Mouse (Mus musculus) duodenum, adult 2 months (tissue): ENCODE data around the gene Mybpc3. TPM values are rescaled to one million over a fixed set of nuclear protein-coding genes. Genes with fewer than 3 reads are reported as not detected.

Source experiments
- polyA plus RNA-seq: library from polyadenylated mRNA; depleted of rRNA; stranded (reverse); fragments of >200 nt; gene quantifications from 2 replicates; pipeline ENCODE4 v1.2.3, GENCODE M21; 2012; ENCODE audit warnings: low replicate concordance; rRNA removed

The Mybpc3 gene
- polyA plus RNA-seq, result not detected in 2 replicates

DNA sequence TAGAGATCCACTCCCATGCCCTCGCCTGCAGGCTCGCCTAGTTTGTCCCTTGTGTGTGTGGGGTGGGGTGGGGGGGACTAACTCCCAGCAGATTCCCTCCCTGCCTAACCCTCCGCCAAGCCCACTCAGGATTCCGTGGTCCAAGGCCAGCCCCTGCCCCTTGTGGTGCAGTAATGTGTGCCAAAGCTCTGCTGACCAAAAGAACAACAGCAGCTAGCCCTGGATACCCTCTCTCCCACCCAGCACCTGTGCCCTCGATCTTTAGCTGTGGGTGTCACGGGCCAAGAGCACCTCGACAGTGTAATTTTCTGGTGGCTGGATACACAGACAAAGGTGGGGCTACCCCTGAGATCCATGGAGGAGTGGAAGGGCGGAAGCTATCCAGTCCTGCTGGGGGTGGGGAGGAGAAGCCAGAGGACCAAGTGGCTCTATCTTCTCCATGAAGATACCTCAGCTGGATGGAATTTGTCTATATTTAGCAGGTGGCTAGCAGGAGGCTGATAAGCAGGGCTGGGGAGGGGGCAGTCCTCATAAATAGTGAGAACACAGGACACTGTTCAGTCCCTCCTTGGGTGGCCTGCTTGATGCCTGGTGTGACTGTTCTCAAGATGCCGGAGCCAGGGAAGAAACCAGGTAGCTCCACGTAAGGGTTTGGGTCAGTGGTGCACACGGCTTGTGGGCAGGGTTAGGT is at the start of gene Mybpc3:
Gene Mybpc3 (plus strand): TSS at position 560 of the 691 bp plus-strand sequence.

DNA sequence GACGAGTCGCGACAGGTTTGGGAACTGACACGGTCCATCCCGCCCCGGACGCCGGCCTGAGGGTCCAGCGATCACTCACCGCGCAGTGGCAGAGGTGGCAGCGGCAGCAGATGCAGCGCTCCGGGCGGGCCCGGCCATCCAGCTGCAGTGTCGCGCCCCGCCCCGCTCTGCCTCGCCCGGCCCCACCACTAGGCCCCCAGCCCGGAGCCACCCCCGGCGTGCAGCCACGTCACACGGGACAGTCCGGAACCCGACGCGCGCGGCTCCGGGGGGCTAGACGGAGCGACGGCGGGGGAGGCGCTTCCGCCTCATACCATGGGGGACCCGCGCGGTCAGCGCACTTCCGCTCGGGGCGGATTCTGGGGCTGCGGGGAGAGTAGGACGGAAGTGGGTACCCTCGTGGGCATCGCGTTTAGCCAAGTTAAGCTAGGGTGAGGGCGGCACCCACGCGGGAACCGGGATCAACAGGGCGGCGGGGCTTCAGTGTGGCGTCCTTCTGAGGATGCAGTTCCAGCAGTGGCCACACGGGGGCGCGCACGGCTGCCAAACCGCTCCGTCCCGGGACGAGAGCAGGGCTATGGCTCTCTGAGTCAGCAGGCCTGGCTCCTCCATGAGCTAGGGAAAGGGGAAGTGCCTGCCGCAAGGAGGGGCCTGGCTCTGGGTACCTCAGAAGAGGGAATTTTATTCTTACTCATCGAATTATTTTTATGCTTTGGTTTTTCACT is 47.7 kb upstream of the Mybpc3 start, which contains the start of gene Slc39a13:
Gene Slc39a13 (minus strand): TSS at position 342 of the 725 bp plus-strand sequence.

DNA sequence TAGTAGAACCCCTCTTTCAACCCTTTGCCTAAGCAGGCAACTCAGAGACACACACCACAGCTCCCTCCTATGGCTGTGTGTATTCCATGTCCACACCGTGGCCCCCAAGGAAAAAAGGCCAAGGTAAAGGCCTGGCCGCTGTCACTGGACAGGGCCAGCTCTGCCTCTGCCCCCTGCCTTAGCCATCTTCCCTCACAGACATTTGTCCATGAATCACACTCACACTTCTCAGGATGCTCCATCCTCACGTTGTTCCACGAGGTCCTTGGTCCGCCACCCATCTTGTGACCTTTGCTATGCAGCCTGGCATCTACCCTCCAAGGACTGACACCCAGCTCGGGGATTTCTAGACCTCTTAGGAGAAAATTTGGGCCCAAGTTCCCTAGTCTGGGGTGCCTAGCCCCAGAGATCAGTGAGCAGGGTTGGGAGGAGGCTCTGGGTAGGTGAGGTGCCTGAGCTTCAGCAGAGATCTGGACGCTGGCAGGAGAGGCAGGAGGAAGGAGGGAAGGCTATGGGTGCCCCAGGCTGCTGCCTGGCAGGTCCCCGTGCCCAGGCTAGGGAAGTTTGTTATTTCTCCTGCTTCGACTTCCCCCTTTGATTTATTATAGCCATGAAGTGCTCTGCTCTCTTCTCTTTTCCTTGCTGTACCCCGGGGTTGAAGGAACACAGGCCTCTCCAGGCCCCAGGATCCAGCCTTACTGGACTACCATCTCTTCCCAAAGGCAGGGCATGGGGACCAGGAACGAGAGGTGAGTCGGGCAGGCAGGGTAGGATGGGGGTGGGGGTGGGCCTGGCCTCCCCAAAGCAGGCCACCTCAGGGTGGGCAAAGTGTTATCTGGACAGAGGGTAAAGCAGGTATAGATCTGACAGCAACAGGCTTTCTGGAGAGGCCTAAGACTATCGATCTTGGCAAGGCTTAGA is 35.9 kb upstream of the Mybpc3 start, which contains the start of gene Spi1:
Gene Spi1 (plus strand): TSS at position 616 of the 921 bp plus-strand sequence.

DNA sequence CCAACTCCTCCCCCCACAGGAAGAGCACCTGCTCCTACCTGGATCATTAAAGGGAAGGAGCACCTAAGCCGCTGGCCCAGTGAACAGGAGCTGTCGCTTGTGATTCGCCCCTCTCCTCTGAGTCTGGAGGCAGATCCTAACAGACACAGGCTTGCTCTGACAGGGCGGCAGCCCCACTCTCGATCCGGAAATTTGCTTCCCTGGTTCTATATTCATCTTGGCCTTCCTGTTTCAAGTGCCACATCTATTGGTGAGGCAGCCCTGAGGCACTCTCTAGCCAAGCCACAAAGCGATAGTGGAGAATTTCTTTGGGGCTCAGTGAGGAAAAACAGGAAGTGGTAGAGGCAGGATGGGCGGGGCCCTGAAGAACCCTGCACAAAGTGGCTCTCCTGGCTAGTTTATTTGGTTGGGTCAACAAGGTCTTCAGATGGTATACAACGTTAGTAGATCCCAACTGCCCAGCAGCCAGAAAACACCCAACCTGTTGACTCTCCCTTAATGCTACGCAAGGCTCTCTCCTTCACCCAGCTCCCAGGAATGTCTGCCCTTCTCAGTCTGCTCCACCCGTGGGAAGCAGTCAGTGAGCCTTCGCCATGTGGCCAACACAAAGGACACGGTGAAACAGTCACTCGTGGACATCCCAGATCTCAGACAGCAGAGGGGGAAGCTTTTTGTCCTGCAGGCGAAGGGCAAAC is 65.9 kb downstream of the Mybpc3 start, which contains the start of gene Madd:
Gene Madd (minus strand): TSS at position 127 of the 695 bp plus-strand sequence.

Other genes with a start within 250 kb of the Mybpc3 start
- 9.0 and 9.7 TPM in 2 replicates for gene C1qtnf4, start 232.3 kb upstream of the Mybpc3 start, polyA plus RNA-seq
- 5.6 and 6.4 TPM in 2 replicates for gene Kbtbd4, start 213.4 kb upstream of the Mybpc3 start, polyA plus RNA-seq
- 103 and 129 TPM in 2 replicates for gene Ndufs3, start 213.3 kb upstream of the Mybpc3 start, polyA plus RNA-seq
- 12.2 and 15.3 TPM in 2 replicates for gene Celf1, start 177.8 kb upstream of the Mybpc3 start, polyA plus RNA-seq
- gene Rapsn, start 82.5 kb upstream of the Mybpc3 start, polyA plus RNA-seq, result 0.22 and 0.34 TPM in 2 replicates
- gene Psmc3, start 64.1 kb upstream of the Mybpc3 start, polyA plus RNA-seq, result 27.3 and 43.1 TPM in 2 replicates
- 15.1 and 26.4 TPM in 2 replicates for gene Slc39a13, start 47.7 kb upstream of the Mybpc3 start, polyA plus RNA-seq
- 20.7 and 38.0 TPM in 2 replicates for gene Spi1, start 35.8 kb upstream of the Mybpc3 start, polyA plus RNA-seq
- 7.0 and 7.2 TPM in 2 replicates for gene Madd, start 65.7 kb downstream of the Mybpc3 start, polyA plus RNA-seq
- gene Nr1h3, start 84.7 kb downstream of the Mybpc3 start, polyA plus RNA-seq, result 59.0 and 155 TPM in 2 replicates
- gene Acp2, start 84.7 kb downstream of the Mybpc3 start, polyA plus RNA-seq, result 19.6 and 21.0 TPM in 2 replicates
- 2.7 and 7.5 TPM in 2 replicates for gene Ddb2, start 118.8 kb downstream of the Mybpc3 start, polyA plus RNA-seq
- 2.4 and 8.0 TPM in 2 replicates for gene Pacsin3, start 137.8 kb downstream of the Mybpc3 start, polyA plus RNA-seq
- 30.1 and 30.7 TPM in 2 replicates for gene Arfgap2, start 146.8 kb downstream of the Mybpc3 start, polyA plus RNA-seq